Comparison of ENCODE assay signal across 27 mouse cellular contexts in the genomic region with DNA sequence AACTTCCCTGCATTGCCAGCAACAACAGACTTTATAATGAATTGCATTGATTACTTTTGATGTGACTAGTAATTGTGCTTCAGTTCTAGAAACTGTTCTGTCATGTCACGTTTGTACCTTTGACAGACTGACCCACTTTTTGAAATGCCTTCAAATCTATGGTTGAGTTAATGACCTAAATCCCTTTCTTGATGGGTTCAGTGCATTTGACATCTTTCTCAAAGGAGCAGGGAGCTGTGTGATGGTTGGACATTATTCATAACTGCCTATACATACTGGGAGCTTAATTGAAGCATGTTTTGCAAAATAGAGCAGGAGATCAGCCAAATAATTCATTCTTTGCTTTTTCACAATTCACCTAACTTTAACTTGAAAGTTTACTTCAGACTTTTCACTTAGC.
"Had no signal": no experiment of that assay in that cellular context is flagged by ENCODE, and none has a peak within 500 bp of the region (broad histone marks: within the 10 kb centered on the region; RNA-seq: fewer than 3 reads in every experiment).

No protein-coding gene starts in this region.

- H3K27me3 ChIP-seq: embryonic facial prominence, embryonic 12.5 days; embryonic facial prominence, embryonic 13.5 days; embryonic facial prominence, embryonic 15.5 days; forebrain, embryonic 12.5 days; forebrain, embryonic 13.5 days; forebrain, embryonic 15.5 days had no signal

- H3K9ac ChIP-seq: embryonic facial prominence, embryonic 12.5 days; embryonic facial prominence, embryonic 13.5 days; embryonic facial prominence, embryonic 15.5 days; forebrain, embryonic 12.5 days; forebrain, embryonic 13.5 days; forebrain, embryonic 15.5 days; forebrain, postnatal 0 days had no signal

- H3K4me1 ChIP-seq: embryonic facial prominence, embryonic 12.5 days; embryonic facial prominence, embryonic 13.5 days; embryonic facial prominence, embryonic 15.5 days; forebrain, embryonic 12.5 days; forebrain, embryonic 13.5 days; forebrain, embryonic 15.5 days had no signal

- DNase-seq: cerebellum, adult 2 months; cerebellum, adult 8-10 months; cerebellum, adult 9-10 months; cerebellum, adult 9-11 months; cerebellum, postnatal 10 days; cerebellum, postnatal 14 days; cerebellum, postnatal 25 days; cerebellum, postnatal 36 days; embryo, embryonic 11 days; forebrain, postnatal 0 days; gastrocnemius, adult 2 months; gastrocnemius, postnatal 10 days; gastrocnemius, postnatal 14 days; gastrocnemius, postnatal 25 days; gastrocnemius, postnatal 36 days; heart, adult 18-20 months; heart, adult 2 months had no signal

- H3K36me3 ChIP-seq: embryonic facial prominence, embryonic 12.5 days; embryonic facial prominence, embryonic 13.5 days; embryonic facial prominence, embryonic 15.5 days; forebrain, embryonic 10.5 days; forebrain, embryonic 12.5 days; forebrain, embryonic 15.5 days had no signal

- ATAC-seq: forebrain, embryonic 13.5 days; forebrain, embryonic 14.5 days; forebrain, embryonic 15.5 days; forebrain, embryonic 16.5 days; forebrain, postnatal 0 days had no signal

- H3K9me3 ChIP-seq: embryonic facial prominence, embryonic 12.5 days; embryonic facial prominence, embryonic 13.5 days; embryonic facial prominence, embryonic 15.5 days; forebrain, embryonic 10.5 days; forebrain, embryonic 12.5 days; forebrain, embryonic 13.5 days; forebrain, embryonic 15.5 days had no signal

- H3K4me3 ChIP-seq: embryonic facial prominence, embryonic 12.5 days; embryonic facial prominence, embryonic 13.5 days; embryonic facial prominence, embryonic 15.5 days; erythroblast, embryonic 14.5 days; forebrain, embryonic 10.5 days; forebrain, embryonic 12.5 days; forebrain, embryonic 13.5 days; forebrain, embryonic 15.5 days; gastrocnemius, adult 2 months; heart, adult 2 months had no signal

- H3K4me2 ChIP-seq: embryonic facial prominence, embryonic 12.5 days; embryonic facial prominence, embryonic 13.5 days; embryonic facial prominence, embryonic 15.5 days; forebrain, embryonic 12.5 days; forebrain, embryonic 13.5 days; forebrain, embryonic 15.5 days had no signal

- H3K27ac ChIP-seq: embryonic facial prominence, embryonic 12.5 days; embryonic facial prominence, embryonic 13.5 days; embryonic facial prominence, embryonic 15.5 days; forebrain, embryonic 10.5 days; forebrain, embryonic 12.5 days; forebrain, embryonic 13.5 days; forebrain, embryonic 15.5 days; gastrocnemius, adult 2 months; heart, adult 2 months had no signal
